Mouse (Mus musculus) heart, adult 18-20 months (tissue): ENCODE measurements around the gene Arfrp1. TPM values are rescaled to one million over a fixed set of nuclear protein-coding genes. Genes with fewer than 3 reads are reported as not detected.

ENCODE experiments used
- DNase-seq, 2 experiments: peaks; one replicate each; pipeline ENCODE4 v3.0.0; 2021 to 2022; ENCODE audit warnings: mixed read lengths in 1 of 2
- total RNA-seq, 2 experiments: library from RNA; stranded (reverse); gene quantifications; 2 replicates each; pipeline ENCODE4 v1.2.3; 2021

The Arfrp1 gene
- total RNA-seq, 2 experiments from 2014 or later: 50.7 to 65.7 TPM

DNA sequence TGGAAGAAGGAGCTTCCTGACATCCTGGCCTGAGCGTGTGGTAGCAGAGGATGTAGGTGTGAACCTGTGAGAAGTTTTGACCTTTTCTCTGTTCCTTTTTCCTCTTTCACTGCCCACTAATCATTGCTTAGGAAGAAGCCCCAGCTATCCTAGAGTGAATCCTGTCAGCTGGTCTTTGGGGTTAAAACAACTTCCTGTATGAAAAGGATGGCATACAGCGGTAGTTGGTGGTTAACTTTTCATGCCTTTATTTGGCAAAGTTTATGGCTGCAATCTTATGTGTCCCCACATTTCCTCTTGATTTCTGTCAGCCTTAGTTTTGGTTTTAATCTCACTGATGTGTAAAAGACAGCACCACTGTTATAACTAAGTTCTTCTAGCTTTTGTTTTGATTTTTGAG, 12.0 kb upstream of the Arfrp1 start:
- no peak for DNase-seq

DNA sequence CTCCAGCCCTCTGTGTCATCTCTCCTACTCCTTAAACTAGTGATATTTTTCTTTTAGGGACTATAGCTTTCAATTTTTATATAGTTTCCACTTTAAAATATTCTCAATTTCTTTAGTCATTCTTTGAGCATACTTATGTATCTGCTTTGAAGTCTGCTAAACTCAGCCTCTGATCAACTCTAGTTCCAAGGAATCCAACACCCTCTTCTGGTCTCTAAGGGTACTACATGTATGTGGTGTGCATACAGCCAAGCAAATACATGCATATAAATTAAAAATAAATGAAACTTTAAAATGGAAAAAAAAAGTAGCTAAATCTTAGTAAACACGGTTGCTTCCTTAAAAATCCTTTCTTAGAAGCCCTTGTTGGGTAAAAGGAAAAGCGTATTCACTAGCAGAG, 10.6 kb upstream of the Arfrp1 start:
- DNase-seq: no peak

DNA sequence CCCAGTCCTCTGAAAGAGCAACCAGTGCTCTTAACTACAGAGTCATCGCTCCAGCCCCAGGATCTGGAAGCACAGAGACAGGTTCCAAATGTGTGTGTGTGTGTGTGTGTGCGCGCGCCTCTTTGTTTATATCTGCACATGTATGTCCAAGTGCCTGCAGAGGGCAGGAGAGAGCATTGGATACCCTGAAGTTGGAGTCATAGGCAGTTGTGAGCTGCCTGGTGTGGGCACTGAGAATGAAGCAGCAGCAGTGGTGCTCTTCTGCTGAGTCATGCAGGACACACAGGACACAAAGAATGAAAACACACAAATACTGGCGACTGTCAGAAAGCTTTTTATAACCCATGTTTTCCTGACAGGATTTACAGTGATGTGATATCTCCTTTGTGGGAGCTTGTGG, 4.8 kb upstream of the Arfrp1 start:
- DNase-seq: no peak

DNA sequence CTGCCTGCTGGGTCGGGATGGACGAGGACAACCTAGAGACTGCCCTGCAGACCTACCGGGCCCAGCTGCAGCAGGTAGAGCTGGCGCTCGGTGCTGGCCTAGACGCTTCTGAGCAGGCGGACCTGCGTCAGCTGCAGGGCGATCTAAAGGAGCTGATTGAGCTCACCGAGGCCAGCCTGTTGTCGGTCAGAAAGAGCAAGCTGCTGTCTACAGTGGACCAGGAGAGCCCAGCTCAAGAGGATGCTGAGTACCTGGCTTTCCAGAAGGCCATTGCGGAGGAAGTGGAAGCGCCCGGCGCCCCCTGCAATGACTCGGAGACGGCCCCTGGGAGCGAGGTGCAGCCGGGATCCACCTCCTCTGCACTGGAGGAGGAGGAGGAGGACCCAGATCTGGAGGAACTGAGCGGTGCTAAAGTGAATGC, 461 bp upstream of the Arfrp1 start:
- DNase-seq: no peak

DNA sequence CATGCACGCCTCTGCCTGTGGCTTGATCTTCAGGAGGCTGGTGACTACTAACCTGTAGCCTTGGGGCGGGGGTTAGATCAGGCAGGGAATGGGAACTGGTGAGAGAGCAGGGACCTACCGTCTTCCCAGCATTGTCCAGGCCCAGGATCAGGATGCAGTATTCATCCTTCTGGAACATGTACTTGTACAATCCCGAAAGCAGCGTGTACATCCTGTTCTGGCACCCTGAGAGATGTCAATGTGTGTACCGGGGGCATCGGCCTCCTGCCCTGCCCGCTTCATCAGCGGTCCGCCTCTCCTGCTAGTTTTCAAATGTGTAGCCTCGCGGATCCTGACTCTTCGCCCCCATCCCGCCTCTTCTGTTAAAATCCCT, 731 bp downstream of the Arfrp1 start:
- no peak for DNase-seq

DNA sequence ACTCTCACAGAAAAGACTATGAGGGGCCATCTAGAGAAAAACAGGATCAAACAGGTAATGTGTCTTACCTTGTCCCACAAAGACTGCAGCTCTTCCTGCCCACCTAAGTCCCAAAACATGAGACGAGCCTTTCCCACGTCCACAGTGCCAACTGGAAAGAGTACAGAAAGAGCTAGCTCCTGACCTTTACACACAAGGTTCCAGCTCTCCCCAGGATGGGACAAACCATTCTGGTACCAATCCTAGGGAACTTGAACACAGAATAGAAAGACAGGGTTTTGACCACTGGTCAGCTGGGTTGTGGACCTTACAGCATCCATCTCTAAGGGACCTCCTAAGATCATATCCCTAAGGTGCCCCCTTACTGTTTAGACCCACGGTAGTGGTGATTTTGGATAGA, 1.3 kb downstream of the Arfrp1 start:
- DNase-seq: no peak

DNA sequence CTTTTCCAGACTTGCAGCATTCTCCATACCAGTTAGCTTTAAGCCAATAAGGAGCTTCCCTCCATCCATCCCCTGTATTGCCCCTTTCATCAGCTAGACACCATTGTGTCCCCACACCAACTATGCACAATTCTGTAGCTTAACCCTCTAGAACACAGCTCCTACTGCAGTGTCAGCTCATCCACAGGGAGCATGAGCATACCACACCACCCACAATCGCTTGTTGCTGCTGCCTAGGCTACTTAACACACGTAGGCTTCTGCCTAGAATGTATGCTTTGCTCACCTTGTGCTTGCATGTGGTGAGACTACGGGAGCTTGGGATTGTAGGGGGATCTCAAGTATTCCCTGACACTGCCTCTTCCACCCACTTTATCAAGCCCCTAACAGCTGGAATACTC, 8.4 kb downstream of the Arfrp1 start:
- DNase-seq: no peak

DNA sequence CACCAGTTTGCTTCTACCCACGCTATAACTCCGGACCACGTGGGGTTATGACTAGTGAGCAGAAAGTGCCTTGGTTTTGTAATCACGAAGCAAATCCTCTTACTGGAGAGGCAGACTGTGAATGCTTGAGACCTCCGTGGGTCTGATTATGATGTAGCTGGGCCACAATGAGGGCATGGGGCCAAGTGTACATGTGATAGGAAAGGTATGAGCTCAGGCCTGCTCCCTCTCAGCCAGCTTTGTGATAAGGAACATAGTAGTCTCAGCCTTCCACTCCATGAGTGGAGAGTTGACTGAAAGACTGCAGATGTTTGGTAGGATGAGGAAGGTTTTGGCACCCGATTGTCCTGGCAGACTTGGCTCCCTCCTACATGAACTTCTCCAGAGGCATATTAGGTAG, 22.4 kb downstream of the Arfrp1 start:
- DNase-seq: peak; percentile 46 to 51

DNA sequence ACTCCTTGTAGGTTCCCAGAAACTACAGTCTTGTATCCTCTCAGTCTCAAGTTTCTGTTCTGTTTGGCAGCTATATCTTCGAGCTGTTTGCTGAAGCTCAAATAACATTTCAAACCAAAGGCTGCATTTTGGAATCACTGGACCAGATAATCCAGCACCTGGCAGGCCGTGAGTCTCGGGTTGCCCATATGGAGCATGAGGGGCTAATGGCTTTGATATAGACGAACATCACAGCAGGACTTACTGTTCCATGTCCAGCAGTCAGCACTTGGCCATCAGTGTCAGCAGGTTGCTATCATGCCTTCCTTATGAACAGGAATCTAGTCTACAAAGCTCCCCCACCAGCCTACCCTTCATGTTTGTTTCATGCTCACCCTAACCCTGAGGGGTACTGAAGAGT, 24.8 kb downstream of the Arfrp1 start:
- no peak for DNase-seq

DNA sequence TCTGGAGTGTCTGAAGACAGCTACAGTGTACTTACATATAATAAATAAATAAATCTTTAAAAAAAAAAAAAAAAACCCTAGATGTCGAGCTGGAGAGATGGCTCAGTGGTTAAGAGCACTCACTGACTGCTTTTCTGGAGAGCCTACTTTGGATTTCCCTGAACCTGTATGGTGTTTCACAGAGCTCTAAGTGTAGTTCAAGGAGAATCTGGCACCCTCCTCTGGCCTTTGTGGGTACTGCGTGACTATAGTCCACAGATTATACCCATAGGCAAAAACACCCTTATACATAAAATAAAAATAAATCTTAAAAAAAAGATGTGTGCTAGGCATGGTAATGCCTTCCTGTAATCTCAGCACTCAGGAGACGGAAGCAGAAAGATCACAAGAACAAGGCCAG, 31.2 kb downstream of the Arfrp1 start:
- DNase-seq: peak; percentile 61 to 89

DNA sequence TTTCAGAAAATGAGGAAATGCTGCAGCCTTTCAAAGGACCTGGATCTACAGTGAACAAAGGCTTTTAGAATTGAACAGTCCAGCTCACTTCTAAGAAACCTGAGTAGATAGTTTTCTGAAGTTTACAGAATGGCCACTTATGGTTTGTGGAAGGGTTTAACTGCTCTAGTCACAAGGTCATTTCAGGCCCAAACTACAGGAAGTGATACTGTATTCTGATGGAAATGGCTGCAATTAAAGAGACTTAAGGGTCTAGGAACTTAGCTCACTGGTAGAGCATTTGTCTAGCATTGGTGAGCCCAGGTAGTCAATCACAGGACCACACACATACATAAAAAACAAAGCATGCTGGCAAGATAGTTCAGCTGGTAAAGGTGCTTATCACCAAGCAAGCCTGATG, 32.7 kb downstream of the Arfrp1 start:
- DNase-seq: no peak

DNA sequence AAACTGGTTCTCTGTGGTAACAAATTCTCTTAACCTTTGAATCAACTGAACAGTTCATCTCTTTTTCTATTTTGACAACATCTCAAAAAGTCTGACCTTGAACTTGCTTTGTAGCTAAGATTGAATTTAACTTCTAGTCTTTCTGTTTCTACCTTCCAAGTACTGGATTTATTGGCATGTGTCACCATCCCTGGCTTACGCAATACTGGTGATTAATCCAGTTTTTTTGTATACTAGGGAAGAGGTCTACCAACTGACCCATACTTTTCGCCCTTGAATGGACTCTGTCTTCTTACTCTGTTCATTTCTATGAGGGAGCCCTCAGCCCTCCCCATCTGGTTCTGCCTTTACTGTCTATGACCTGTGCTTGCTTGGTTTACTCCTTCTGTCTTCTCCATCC, 39.1 kb downstream of the Arfrp1 start:
- DNase-seq: no peak

DNA sequence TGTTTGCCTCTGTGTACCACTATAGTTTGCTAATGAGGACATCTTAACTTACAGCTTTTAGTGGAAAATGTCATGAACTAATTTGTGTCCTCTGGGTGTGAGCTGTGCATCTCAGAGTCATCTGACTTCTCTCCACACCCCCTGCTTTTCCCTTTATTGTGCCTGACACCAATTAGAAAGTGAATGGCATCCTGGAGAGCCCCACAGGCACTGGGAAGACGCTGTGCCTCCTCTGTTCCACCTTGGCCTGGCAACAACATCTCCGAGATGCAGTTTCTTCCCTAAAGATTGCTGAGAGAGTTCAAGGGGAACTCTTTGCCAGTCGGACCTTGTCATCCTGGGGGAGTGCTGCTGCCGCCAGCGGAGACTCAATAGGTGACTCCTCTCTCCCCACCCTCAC, 43.1 kb downstream of the Arfrp1 start:
- no peak for DNase-seq

DNA sequence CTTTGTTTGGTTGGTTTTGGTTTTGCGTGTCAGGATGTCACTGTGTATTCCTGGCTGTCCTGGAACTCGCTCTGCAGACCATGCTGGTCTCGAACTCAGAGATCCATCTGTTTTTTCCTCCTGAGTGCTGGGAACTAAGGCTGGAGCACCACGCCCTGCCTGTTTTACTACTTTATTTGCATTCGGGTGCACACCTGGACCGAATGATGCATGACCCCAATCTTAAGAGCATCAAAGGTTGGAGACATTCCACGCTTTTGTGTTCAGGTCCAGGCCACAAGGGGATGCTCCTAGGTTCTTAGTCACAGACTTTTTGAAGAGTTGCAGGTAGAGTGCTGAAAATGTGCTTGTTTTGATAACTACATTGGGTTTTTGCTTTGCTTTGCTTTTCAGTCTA, 45.1 kb downstream of the Arfrp1 start:
- no peak for DNase-seq

DNA sequence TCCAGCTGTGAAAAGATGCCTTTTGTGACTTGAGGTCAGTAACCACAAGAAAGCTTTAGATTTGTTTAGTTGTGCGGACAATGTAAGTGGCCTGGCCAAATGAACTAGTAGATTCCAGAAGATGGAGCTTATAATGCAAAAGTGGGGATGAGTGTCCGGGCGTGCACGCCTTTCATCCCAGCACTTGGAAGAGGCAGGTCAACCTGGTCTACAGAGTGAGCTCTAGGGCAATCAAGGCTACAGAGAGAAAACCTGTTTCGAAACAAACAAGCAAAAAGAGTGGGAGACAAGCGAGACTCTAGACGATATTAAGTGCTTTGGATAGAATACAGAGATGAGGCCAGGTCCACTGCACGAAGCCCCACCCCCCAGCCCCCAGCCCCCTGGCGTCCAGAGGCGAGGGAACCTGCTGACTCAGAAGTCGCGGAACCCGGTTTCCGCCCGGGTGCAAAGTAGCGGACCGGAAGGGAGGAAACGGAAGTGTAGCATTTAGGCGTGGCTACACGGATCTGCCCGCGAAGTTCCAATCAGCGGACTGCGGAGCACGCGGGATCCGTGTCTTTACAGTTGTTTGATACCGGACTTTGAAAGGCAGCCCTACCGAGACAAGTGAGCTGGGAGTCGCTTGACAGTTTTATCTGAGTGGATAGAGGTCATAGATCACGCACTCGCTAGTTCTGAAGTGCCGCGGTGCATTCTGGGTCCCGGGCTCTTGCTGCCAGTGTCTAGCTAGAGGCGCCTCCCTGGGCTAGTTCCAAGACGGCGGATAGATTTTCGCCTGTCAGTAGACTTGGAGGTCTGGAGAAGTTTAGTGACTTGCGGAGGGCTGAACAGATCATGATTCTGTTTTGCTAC, 45.7 kb downstream of the Arfrp1 start, which contains the start of gene Rtel1:
TSS of gene Rtel1 (plus strand) at position 492 of the 855 bp plus-strand sequence.
- peak; percentile 85 to 92 for DNase-seq

DNA sequence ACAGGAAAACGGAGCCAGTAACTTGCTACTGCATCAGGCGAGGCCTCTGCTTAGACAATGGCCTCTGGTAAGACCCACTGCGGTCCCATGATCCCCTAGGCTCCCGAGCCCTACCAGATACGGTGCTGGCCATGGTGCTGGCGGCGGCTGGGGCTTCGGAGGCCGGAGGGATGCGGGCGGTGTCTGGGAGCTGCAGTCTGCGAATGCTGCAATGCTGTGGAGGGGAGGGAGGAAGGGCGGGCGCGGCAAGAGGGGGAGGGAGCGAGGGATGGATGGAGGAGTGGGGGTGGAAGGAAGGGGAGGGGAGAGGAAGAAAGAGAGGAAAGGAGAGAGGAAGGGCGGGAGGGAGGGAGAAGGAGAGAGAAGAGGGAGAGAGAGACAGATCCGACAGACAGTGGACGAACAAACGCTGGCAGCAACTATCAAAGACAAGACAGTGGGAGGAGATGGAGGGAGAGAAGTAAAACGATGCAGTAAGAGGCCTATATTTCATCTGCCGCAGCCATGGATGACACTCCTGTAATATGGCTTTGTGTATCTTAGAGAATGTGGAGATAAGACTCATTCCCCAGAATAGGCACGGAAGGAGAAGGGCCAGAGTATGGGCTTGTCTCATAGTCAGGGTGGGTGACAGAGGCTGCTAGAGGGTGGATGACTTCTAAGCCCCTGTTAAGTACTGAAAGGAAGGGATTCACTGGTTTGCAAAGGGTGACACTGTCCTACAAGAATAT, 51.0 kb downstream of the Arfrp1 start, which contains the start of gene Stmn3:
TSS of gene Stmn3 (minus strand) at position 421 of the 731 bp plus-strand sequence.
- peak; percentile 27 to 57 for DNase-seq

DNA sequence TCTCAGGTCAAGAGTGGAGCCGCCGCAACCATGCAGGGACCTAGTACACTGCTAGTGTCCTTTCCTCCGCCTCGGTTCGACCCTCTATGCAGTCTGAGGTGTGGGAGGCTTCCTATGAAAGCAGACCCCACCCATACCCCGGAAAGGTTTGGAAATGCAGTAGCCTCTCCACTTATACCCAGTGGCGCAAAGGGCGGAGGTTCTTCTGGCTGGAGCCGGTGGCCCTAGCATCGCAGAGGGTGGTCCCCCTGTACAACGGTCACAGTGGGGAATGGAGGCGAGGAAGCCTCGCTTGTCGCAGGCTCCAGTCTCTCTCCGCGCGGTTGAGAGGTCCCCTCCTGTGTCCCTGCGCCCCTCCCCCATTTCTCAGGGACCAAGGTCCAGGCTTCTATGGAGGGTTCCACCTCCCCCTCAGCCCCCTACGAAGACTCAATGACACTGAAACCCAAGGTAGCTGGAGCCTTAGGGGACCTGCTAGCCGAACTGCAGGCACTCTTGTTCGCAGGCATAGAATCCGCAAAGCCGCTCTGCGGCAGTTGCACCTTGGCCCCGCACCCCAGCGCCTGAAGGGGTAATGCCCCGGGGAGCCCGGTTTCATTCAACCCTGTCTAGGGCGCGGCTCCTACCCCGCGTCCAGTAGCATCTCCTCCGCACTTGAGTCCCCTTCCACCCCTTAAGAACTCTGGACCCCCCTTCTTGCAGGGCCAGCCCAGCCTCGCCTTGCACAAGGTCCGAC, 51.7 kb downstream of the Arfrp1 start:
- DNase-seq: no peak

DNA sequence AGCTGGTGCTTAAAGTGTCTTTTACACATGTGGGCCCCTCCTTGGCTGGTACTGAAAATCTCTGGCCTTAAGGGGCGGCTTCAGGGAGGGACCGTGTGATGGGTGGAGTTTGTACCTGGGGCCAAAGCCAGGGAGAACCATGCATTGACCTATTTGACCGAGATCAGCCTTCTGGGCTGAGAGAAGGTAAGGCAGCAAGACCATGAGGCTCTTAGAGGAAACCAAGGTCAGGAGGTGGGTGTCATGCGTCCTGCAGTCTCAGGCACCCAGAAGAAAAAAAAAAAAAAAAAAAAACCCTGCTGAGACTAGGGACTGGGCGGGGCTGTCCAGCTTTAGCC, 52.2 kb downstream of the Arfrp1 start:
- DNase-seq: no peak

DNA sequence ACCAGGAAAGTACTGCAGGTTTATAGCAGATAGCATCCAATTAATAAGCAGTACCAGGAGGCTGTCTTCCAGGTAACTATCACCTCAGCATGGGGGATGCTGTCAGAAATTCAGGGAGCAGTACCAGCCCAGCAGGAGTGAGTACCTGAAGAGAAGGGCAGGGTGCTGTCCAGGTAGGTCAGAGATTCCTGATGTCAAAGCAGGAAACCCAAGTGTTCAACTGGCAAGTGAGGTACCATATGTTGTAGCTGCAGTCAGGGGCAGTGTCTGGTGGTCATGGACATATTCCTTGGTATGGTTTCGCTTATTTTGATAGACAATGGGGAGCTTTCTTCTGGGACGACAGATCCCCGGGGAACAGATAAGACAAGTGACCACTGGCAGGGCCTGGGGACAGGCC, 52.8 kb downstream of the Arfrp1 start:
- DNase-seq: no peak
